Mouse (Mus musculus): ENCODE data around the gene Rpl6. TPM values are rescaled to one million over a fixed set of nuclear protein-coding genes. Genes with fewer than 3 reads are reported as not detected.
"Not testable (repeated sequence)": the region's sequence is repeated elsewhere in the genome, so short reads cannot be mapped to it uniquely, and the experiment has no call there.

Gene Rpl6
- polyA plus RNA-seq, 1 experiment from 2014 or later: 377 TPM

DNA sequence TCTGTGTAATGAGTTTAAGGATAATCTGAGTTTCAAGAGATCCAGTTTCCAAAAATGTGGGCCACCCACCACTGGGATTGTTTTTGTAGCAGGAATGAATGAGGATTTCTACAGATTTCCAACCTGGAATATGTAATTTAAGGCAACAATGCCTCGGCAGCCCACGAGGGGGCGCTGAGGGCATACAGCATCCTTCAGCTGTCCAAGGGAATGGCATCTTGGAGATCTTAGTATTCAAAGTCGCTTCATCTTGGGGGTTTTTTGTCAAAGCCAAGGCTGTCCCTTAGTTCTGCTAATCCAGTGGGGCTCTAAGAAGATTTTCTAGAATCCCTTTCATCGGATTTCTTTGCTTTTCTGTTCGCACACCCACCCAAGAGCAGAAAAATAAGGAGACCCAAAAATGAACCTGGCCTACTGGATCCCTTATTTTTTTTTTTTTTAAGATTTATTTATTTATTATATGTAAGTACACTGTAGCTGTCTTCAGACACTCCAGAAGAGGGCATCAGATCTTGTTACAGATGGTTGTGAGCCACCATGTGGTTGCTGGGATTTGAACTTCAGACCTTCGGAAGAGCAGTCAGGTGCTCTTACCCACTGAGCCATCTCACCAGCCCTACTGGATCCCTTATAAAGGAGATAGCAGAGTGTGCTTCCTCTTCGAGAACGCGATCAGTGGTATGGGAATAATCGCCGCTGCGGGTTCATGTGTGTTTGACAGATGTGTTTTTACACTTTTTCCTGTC lies 11.3 kb downstream of the Rpl6 start:
- no peak for ATAC-seq (ENCODE audit: insufficient number of reproducible peaks, low FRiP score)
- H3K9me3 ChIP-seq (replicated peaks): no peaks in the 10 kb centered on the region
- no peaks in the 10 kb centered on the region for H3K27me3 ChIP-seq (replicated peaks)
- no peak overlapping the region for H3K4me2 ChIP-seq
- H3K36me3 ChIP-seq: peaks cover 25% of the 10 kb centered on the region
- 38% methylated on average over 13 of the region's 13 CpGs for WGBS
- H3K9ac ChIP-seq: no peak overlapping the region
- H3K4me3 ChIP-seq: no peak overlapping the region
- H3K27ac ChIP-seq (ENCODE audit: poor library complexity, severe bottlenecking): no peak overlapping the region
- H3K4me1 ChIP-seq (replicated peaks): peaks cover 2% of the 10 kb centered on the region; the same call in 1 of the 2 replicates

DNA sequence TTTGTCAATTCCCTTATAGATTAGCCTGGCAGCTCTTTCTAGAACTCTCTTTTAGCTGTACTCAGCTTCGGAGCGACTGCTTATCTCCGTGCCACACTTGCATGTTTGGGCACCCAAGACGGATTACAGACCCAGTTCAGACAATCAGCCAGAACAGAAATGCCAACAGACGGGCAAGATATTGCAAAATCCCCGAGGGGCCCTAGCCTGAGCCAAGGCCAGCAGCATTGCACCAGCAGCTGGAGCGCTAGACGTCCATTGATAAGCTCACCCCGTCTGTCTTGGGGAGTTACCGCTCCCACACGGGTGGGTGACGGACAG lies 11.8 kb downstream of the Rpl6 start:
- H3K4me2 ChIP-seq: no peak overlapping the region
- ATAC-seq (ENCODE audit: insufficient number of reproducible peaks, low FRiP score): peak; percentile 23
- no peak overlapping the region for H3K27ac ChIP-seq (ENCODE audit: poor library complexity, severe bottlenecking)
- peaks cover 19% of the 10 kb centered on the region for H3K36me3 ChIP-seq
- H3K9me3 ChIP-seq (replicated peaks): no peaks in the 10 kb centered on the region
- no peaks in the 10 kb centered on the region for H3K27me3 ChIP-seq (replicated peaks)
- H3K9ac ChIP-seq: no peak overlapping the region; the same call in 1 of the 2 replicates
- 40% methylated on average over 12 of the region's 12 CpGs for WGBS
- no peak overlapping the region for H3K4me3 ChIP-seq
- peaks cover 4% of the 10 kb centered on the region for H3K4me1 ChIP-seq (replicated peaks)

DNA sequence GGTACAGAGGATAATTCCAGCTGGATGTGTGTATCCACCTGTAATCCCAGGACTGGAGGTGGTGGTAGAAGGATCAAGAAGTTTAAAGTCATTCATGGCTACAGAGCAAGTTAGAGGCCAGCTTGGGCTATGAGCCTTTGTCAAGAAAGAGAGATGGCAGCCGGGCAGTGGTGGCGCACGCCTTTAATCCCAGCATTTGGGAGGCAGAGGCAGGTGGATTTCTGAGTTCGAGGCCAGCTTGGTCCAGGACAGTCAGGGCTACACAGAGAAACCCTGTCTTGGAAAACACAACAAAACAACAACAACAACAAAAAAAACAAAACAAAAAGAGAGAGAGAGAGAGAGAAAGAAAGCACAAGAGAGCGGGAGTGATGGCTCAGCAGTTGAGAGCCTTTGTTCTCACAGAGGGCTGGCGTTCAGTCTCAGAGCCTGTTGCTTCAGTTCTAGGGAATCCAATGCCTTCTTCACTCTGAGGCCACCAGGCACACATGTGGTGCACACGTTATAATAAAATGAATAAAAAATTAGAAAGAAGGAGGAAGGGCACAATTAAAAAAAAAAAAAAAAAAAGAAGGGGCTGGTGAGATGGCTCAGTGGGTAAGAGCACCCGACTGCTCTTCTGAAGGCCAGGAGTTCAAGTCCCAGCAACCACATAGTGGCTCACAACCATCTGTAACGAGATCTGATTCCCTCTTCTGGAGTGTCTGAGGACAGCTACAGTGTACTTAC lies 12.5 kb downstream of the Rpl6 start:
- ATAC-seq (ENCODE audit: insufficient number of reproducible peaks, low FRiP score); H3K9ac ChIP-seq; H3K4me2 ChIP-seq; H3K27ac ChIP-seq (ENCODE audit: poor library complexity, severe bottlenecking); H3K9me3 ChIP-seq (replicated peaks); H3K27me3 ChIP-seq (replicated peaks); H3K4me3 ChIP-seq: not testable (repeated sequence)
- 85% methylated on average over 9 of the region's 9 CpGs for WGBS
- H3K36me3 ChIP-seq: peaks cover 13% of the 10 kb centered on the region
- peaks cover 10% of the 10 kb centered on the region for H3K4me1 ChIP-seq (replicated peaks)

DNA sequence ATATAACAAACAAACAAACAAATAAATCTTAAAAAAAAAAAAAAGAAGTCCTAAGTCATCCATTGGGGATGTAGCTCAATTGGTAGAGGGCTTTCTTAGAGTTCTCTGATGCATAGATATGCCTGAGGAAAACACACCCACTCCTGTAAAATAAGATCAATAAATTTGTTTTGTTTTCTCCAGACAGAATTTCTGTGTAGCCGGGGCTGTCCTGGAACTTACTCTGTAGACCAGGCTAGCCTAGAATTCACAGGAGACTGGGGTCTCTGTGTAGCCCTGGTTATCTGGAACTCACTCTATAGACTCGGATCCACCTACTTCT lies 13.0 kb downstream of the Rpl6 start:
- no peaks in the 10 kb centered on the region for H3K27me3 ChIP-seq (replicated peaks)
- H3K27ac ChIP-seq (ENCODE audit: poor library complexity, severe bottlenecking): no peak overlapping the region
- 76% methylated on average over 2 of the region's 2 CpGs for WGBS
- no peak overlapping the region for H3K4me3 ChIP-seq
- peaks cover 7% of the 10 kb centered on the region for H3K36me3 ChIP-seq
- H3K4me1 ChIP-seq (replicated peaks): peaks cover 11% of the 10 kb centered on the region
- no peaks in the 10 kb centered on the region for H3K9me3 ChIP-seq (replicated peaks)
- no peak overlapping the region for H3K4me2 ChIP-seq
- no peak overlapping the region for H3K9ac ChIP-seq
- no peak for ATAC-seq (ENCODE audit: insufficient number of reproducible peaks, low FRiP score)

DNA sequence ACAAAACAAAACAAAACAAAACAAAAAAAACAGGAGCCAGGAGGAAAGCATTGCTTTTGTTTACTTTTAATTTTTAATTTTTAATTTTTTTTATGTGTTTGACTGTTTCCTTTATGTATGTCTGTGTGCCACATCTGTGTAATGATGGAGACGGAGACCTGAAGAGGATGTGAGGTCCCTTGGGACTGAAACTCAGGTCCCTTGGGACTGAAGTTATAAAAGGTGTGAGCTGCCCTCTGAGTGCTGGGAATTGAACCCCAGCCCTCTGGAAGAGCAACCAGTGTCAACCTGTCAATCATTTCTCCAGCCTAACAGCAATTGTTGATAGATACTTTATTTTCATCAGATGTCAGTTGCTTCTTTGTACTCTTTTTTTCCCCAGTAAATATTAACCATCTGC lies 14.9 kb downstream of the Rpl6 start:
- no peaks in the 10 kb centered on the region for H3K36me3 ChIP-seq
- H3K4me1 ChIP-seq (replicated peaks): peaks cover 11% of the 10 kb centered on the region
- H3K9me3 ChIP-seq (replicated peaks): no peaks in the 10 kb centered on the region
- H3K9ac ChIP-seq: no peak overlapping the region
- no peak overlapping the region for H3K4me3 ChIP-seq
- H3K27ac ChIP-seq (ENCODE audit: poor library complexity, severe bottlenecking): no peak overlapping the region
- no peak for ATAC-seq (ENCODE audit: insufficient number of reproducible peaks, low FRiP score)
- no peak overlapping the region for H3K4me2 ChIP-seq
- H3K27me3 ChIP-seq (replicated peaks): no peaks in the 10 kb centered on the region
- WGBS: 95% methylated on average over 1 of the region's 1 CpGs

DNA sequence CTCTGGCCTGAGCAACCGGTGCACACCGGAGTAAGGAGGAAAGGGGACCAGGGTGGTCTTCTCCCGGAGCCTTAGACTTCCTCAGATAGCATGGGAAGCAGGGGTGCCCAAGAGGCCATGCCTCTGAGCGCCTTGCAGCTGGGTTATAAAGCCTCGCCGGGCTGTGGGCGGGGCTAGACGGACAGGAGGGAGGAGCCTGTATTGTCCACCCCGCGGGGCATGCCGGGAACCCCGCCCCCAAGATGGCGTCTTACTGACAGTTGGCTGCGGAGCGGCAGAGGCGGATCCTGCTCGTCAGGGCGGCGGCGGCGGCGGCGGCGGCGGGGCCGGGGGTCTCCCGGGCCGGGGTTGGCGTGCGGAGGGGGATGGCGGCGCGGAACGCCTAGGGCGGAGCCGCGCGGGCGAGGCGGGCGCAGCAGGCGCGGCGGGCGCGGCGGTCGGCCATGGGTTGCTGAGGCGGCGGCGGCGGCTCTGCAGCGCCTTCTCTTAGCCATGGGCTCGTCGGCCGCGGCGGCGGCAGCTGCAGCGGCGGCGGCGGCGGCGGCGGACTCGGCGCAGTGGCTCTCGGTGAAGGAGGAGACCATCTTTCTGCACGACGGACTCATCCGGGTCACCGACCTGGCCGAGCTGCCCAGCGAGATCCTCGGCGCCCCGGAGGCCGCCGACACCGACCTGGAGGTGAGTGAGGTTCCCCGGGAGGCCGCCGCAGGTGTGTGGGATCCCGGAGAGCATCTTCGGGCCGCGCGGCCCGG lies 15.9 kb downstream of the Rpl6 start, which contains the start of gene Hectd4:
Hectd4 (plus strand) TSS at position 240 of the 752 bp plus-strand sequence.
- 1% methylated on average over 82 of the region's 90 CpGs for WGBS
- Histone ChIP-seq H3K4me2 (peak within 1 kb of the TSS; percentile 98), H3K27me3 (replicated peaks) (no peaks in the 10 kb centered on the region), H3K9me3 (replicated peaks) (no peaks in the 10 kb centered on the region), H3K27ac (ENCODE audit: poor library complexity, severe bottlenecking) (peak within 1 kb of the TSS; percentile 72), H3K9ac (peak within 1 kb of the TSS; percentile 95), H3K4me3 (peak within 1 kb of the TSS; percentile 93), H3K4me1 (replicated peaks) (peaks cover 16% of the 10 kb centered on the region), H3K36me3 (no peaks in the 10 kb centered on the region)
- ATAC-seq (ENCODE audit: insufficient number of reproducible peaks, low FRiP score): peak; percentile 92

DNA sequence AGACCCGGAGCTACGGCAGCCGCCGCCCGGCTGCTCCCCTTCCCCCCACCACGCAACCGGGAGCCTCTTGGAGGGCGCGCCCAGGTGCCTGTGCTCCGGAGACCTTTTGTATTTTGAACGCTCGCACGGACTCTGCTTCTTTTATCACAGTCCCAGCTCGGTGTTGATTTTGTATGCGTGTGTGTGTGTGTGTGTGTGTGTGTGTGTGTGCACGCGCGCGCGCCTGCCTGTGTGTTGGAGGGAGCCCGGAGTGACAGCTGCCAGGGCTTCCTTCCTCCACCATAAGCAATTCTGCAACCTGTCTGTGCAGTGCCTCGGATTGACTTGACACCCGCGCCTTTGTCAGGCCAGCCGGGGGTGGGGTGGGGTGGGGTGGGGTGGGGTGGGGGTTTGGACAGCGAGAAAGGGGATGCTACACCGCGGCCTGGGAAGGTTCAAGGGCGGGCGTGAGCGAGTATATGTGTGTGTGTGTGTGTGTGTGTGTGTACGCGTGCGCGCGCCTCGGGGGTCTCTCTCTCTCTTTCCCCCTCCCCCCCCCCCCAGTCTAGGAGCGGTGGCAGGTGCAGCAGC lies 16.5 kb downstream of the Rpl6 start:
- no peaks in the 10 kb centered on the region for H3K9me3 ChIP-seq (replicated peaks)
- peak overlapping the region; percentile 72 for H3K27ac ChIP-seq (ENCODE audit: poor library complexity, severe bottlenecking)
- WGBS: 0% methylated on average over 24 of the region's 38 CpGs
- H3K4me3 ChIP-seq: peak overlapping the region; percentile 93
- H3K4me1 ChIP-seq (replicated peaks): peaks cover 22% of the 10 kb centered on the region
- H3K4me2 ChIP-seq: peak overlapping the region; percentile 98
- peak; percentile 49 for ATAC-seq (ENCODE audit: insufficient number of reproducible peaks, low FRiP score)
- peak overlapping the region; percentile 95 for H3K9ac ChIP-seq
- H3K27me3 ChIP-seq (replicated peaks): no peaks in the 10 kb centered on the region
- H3K36me3 ChIP-seq: no peaks in the 10 kb centered on the region

DNA sequence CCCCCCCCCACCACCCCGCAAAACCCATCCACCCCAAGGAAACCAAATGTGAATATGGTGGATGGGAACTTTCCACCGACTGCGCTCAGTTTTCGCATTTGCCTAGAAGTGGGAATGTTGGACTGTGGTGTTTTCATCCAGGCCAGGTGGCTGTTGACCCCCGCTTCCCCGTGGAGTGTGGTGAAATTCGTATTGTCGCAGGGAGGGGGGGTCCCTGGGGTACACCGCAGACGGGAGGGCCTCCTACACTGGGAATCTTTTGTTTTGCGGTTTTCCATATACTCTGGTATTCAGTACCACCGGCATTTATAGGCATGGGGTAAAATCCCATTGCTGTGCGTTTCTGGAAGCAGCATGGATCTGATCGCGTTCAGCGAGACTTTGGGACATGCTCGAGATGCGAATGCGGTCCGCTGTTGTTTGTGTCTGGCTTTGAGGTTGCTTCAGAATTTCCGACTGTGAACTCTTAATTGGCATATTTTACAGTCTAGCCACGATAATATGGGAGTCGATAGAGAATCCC lies 17.1 kb downstream of the Rpl6 start:
- ATAC-seq (ENCODE audit: insufficient number of reproducible peaks, low FRiP score): no peak
- peak overlapping the region; percentile 98 for H3K4me2 ChIP-seq
- 21% methylated on average over 23 of the region's 23 CpGs for WGBS
- no peaks in the 10 kb centered on the region for H3K27me3 ChIP-seq (replicated peaks)
- no peaks in the 10 kb centered on the region for H3K9me3 ChIP-seq (replicated peaks)
- peak overlapping the region; percentile 93 for H3K4me3 ChIP-seq
- no peaks in the 10 kb centered on the region for H3K36me3 ChIP-seq
- H3K4me1 ChIP-seq (replicated peaks): peaks cover 28% of the 10 kb centered on the region
- peak overlapping the region; percentile 95 for H3K9ac ChIP-seq
- 0 out of 2 replicates have a peak overlapping the region, but pooled peaks have one; percentile 72 for H3K27ac ChIP-seq (ENCODE audit: poor library complexity, severe bottlenecking)

DNA sequence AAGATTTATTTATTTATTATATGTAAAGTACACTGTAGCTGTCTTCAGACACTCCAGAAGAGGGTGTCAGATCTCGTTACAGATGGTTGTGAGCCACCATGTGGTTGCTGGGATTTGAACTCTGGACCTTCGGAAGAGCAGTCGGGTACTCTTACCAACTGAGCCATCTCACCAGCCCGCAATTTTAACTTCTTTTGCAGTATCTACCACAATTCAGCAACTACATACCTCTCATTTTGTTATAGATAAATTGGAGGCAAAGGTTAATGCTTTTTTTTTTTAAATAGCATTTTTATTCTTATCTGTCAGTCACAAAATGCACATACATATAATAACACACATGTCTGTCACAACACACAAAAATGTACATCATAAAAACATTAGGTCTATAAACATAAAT lies 19.7 kb downstream of the Rpl6 start:
- not testable (repeated sequence) for H3K9me3 ChIP-seq (replicated peaks); H3K27me3 ChIP-seq (replicated peaks); H3K36me3 ChIP-seq; H3K27ac ChIP-seq (ENCODE audit: poor library complexity, severe bottlenecking); H3K4me3 ChIP-seq; H3K4me2 ChIP-seq; H3K9ac ChIP-seq; ATAC-seq (ENCODE audit: insufficient number of reproducible peaks, low FRiP score)
- WGBS: 93% methylated on average over 4 of the region's 4 CpGs
- peaks cover 35% of the 10 kb centered on the region for H3K4me1 ChIP-seq (replicated peaks)

DNA sequence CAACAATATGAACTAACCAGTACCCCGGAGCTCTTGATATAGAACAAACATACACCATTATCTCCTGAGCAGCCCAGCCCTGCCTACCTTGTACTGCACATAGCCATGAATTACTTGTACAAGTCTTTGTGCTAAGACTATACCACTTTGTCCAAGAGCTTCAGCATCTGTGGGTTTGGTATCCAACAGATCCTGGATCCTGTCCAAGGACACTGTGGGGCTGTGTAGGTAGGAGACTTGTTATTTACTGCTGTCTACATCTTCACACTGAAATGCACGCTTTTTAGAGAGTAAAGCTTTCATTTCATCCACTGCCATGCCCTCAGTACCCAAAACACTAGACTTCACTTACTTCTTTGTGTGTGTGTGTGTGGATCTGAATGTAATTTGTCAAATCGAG lies 20.6 kb downstream of the Rpl6 start:
- no peak overlapping the region for H3K27ac ChIP-seq (ENCODE audit: poor library complexity, severe bottlenecking)
- H3K36me3 ChIP-seq: no peaks in the 10 kb centered on the region
- no peak for ATAC-seq (ENCODE audit: insufficient number of reproducible peaks, low FRiP score)
- no peaks in the 10 kb centered on the region for H3K27me3 ChIP-seq (replicated peaks)
- no peaks in the 10 kb centered on the region for H3K9me3 ChIP-seq (replicated peaks)
- H3K4me2 ChIP-seq: no peak overlapping the region
- H3K9ac ChIP-seq: no peak overlapping the region
- H3K4me3 ChIP-seq: no peak overlapping the region
- 85% methylated on average over 3 of the region's 3 CpGs for WGBS
- H3K4me1 ChIP-seq (replicated peaks): peaks cover 35% of the 10 kb centered on the region

DNA sequence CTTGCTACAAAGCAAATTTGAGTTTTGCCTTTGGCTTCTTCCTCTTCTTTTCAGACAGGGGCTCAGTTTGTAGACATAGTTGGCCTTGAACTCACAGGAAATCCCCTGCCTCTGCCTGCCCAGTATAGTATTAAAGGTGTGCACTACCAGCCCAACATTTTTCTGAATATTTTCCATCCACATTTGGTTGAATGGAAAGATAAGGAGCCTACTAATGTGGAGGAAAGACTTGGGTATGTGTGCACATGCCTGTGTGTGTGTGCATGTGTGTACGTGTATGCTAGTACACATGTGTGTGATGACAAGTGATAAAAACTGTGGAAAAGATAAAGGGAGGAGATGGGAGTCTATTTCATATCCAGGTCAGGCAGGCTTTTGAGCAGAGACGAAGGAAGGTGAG lies 21.6 kb downstream of the Rpl6 start:
- Histone ChIP-seq H3K36me3 (no peaks in the 10 kb centered on the region), H3K9ac (no peak overlapping the region), H3K4me3 (no peak overlapping the region), H3K4me1 (replicated peaks) (peaks cover 40% of the 10 kb centered on the region), H3K27me3 (replicated peaks) (no peaks in the 10 kb centered on the region), H3K27ac (ENCODE audit: poor library complexity, severe bottlenecking) (no peak overlapping the region), H3K9me3 (replicated peaks) (no peaks in the 10 kb centered on the region), H3K4me2 (no peak overlapping the region)
- ATAC-seq (ENCODE audit: insufficient number of reproducible peaks, low FRiP score): no peak
- WGBS: 67% methylated on average over 2 of the region's 2 CpGs

Data from heart, embryonic 12.5 days (tissue).